Mouse (Mus musculus) stomach, postnatal 0 days (tissue): ENCODE results near the gene Apbb2. TPM values are rescaled to one million over a fixed set of nuclear protein-coding genes. Genes with fewer than 3 reads are reported as not detected.
A peak's percentile ranks its signal among the peaks of the same experiment; 100 is the strongest.

Source experiments
- ATAC-seq: fragments of 200-750 bp; cut with Nextera tagmentation; 2 replicates; pipeline ENCODE4 v1.8.0; 2017; ENCODE audit not compliant: low FRiP score, low TSS enrichment
- DNase-seq: peaks from one replicate; pipeline ENCODE4 v3.0.0-alpha.2; 2016; ENCODE audit warnings: low spot score
- H3K27ac ChIP-seq: fragments of 300-500 bp; sonication (generic); replicated peaks from 2 replicates; pipeline ENCODE4 v1.5.1; 2014; ENCODE audit warnings: mild to moderate bottlenecking, control low read depth
- H3K27me3 ChIP-seq: fragments of 300-500 bp; sonication (generic); 2 replicates; pipeline ENCODE4 v1.6.1; 2014; ENCODE audit warnings: low read length; ENCODE audit not compliant: control insufficient read depth, insufficient read depth
- H3K36me3 ChIP-seq: fragments of 300-500 bp; sonication (generic); 2 replicates; pipeline ENCODE4 v1.6.1; 2014; ENCODE audit warnings: low read length, mixed read lengths; ENCODE audit not compliant: control insufficient read depth, insufficient read depth
- H3K4me1 ChIP-seq: fragments of 300-500 bp; sonication (generic); replicated peaks from 2 replicates; pipeline ENCODE4 v1.6.1; 2014; ENCODE audit warnings: antibody characterized with exemption; ENCODE audit not compliant: control insufficient read depth, insufficient read depth
- H3K4me2 ChIP-seq: fragments of 300-500 bp; sonication (generic); replicated peaks from 2 replicates; pipeline ENCODE4 v1.6.1; 2014; ENCODE audit warnings: low read depth, mild to moderate bottlenecking, control low read depth, moderate library complexity
- H3K4me3 ChIP-seq: fragments of 300-500 bp; sonication (generic); 2 replicates; pipeline ENCODE4 v1.5.1; 2014; ENCODE audit warnings: low read depth, low read length, control low read depth
- H3K9ac ChIP-seq: fragments of 300-500 bp; sonication (generic); 2 replicates; pipeline ENCODE4 v1.6.1; 2014; ENCODE audit warnings: mild to moderate bottlenecking, low read length, control low read depth, mixed read lengths
- H3K9me3 ChIP-seq: fragments of 300-500 bp; sonication (generic); 2 replicates; pipeline ENCODE4 v1.6.1; 2016; ENCODE audit warnings: low read length; ENCODE audit not compliant: control insufficient read depth
- CTCF ChIP-seq: IDR thresholded peaks from 2 replicates; pipeline ENCODE4 v1.5.1; 2016; ENCODE audit warnings: antibody characterized with exemption, low read depth, mild to moderate bottlenecking, moderate library complexity
- EP300 ChIP-seq: optimal IDR thresholded peaks from 2 replicates; pipeline ENCODE3; 2016; ENCODE audit warnings: antibody characterized with exemption
- WGBS: fragments of 180-500 bp; shearing (Covaris S2); extraction: QIAGEN DNeasy Blood & Tissue Kit; methylation state at CpG from one replicate; pipeline ENCODE4 v1.1.7; 2014; 5-methylcytosine and 5-hydroxymethylcytosine counted together
- polyA plus RNA-seq: library from polyadenylated mRNA; unstranded; fragments of >200 nt; fragmentation: Nextera tagmentation; extraction: Ambion mirVana; gene quantifications from 2 replicates; pipeline ENCODE4 v1.2.1, GENCODE M21; 2015

Apbb2 gene
- polyA plus RNA-seq, 1 experiment from 2014 or later: 18.3 TPM

- DNase-seq (no peak), ATAC-seq (no peak)
- H3K9me3 ChIP-seq: no peaks in the 10 kb centered on the region
- no peak overlapping the region for H3K4me3 ChIP-seq
- H3K27ac ChIP-seq: 0 out of 2 replicates have a peak overlapping the region, but pooled peaks have one; percentile 8
- no peaks in the 10 kb centered on the region for H3K4me1 ChIP-seq
- H3K27me3 ChIP-seq: no peaks in the 10 kb centered on the region
- no peak overlapping the region for H3K4me2 ChIP-seq
- TF ChIP-seq CTCF: no peak
- TF ChIP-seq EP300: no peak
- H3K9ac ChIP-seq: no peak overlapping the region
- H3K36me3 ChIP-seq: no peaks in the 10 kb centered on the region
- 35% methylated on average over 14 of the region's 14 CpGs for WGBS
Measured at GRCm38 (mm10) chr5:66497479-66498087, 121.0 kb downstream of the Apbb2 start.

- H3K4me3 ChIP-seq: no peak overlapping the region
- H3K9ac ChIP-seq: no peak overlapping the region
- ATAC-seq: no peak
- no peaks in the 10 kb centered on the region for H3K27me3 ChIP-seq
- DNase-seq: no peak
- no peaks in the 10 kb centered on the region for H3K9me3 ChIP-seq
- H3K36me3 ChIP-seq: no peaks in the 10 kb centered on the region
- 33% methylated on average over 4 of the region's 4 CpGs for WGBS
- TF ChIP-seq EP300 (no peak), CTCF (no peak)
- no peaks in the 10 kb centered on the region for H3K4me1 ChIP-seq
- no peak overlapping the region for H3K27ac ChIP-seq
- no peak overlapping the region for H3K4me2 ChIP-seq
Measured at GRCm38 (mm10) chr5:66496881-66497360, 121.7 kb downstream of the Apbb2 start.

GRCm38 (mm10) chr5:66494651-66495050 lies 123.9 kb downstream of the Apbb2 start:
- Histone ChIP-seq H3K27ac (no peak overlapping the region), H3K27me3 (no peaks in the 10 kb centered on the region), H3K4me3 (no peak overlapping the region), H3K9ac (no peak overlapping the region), H3K4me1 (no peaks in the 10 kb centered on the region), H3K9me3 (no peaks in the 10 kb centered on the region), H3K4me2 (no peak overlapping the region), H3K36me3 (no peaks in the 10 kb centered on the region)
- no peak for ATAC-seq
- TF ChIP-seq CTCF: no peak
- TF ChIP-seq EP300: no peak
- DNase-seq: no peak
- 32% methylated on average over 4 of the region's 4 CpGs for WGBS

- Histone ChIP-seq H3K4me3 (no peak overlapping the region), H3K4me2 (no peak overlapping the region), H3K36me3 (no peaks in the 10 kb centered on the region), H3K4me1 (no peaks in the 10 kb centered on the region), H3K27ac (no peak overlapping the region), H3K9ac (no peak overlapping the region), H3K27me3 (no peaks in the 10 kb centered on the region), H3K9me3 (no peaks in the 10 kb centered on the region)
- no peak for ATAC-seq
- 78% methylated on average over 4 of the region's 4 CpGs for WGBS
- DNase-seq: no peak
- TF ChIP-seq CTCF: no peak
- no peak for TF ChIP-seq EP300
Measured at GRCm38 (mm10) chr5:66492563-66492960, 126.0 kb downstream of the Apbb2 start.

- Histone ChIP-seq H3K9ac (no peak overlapping the region), H3K4me1 (no peaks in the 10 kb centered on the region), H3K27me3 (no peaks in the 10 kb centered on the region), H3K9me3 (no peaks in the 10 kb centered on the region), H3K4me3 (no peak overlapping the region), H3K27ac (no peak overlapping the region), H3K36me3 (no peaks in the 10 kb centered on the region), H3K4me2 (no peak overlapping the region)
- ATAC-seq: no peak
- 86% methylated on average over 14 of the region's 14 CpGs for WGBS
- no peak for DNase-seq
- TF ChIP-seq CTCF (no peak), EP300 (no peak)
Measured at GRCm38 (mm10) chr5:66491907-66492562, 126.5 kb downstream of the Apbb2 start.

GRCm38 (mm10) chr5:66486028-66486427 lies 132.6 kb downstream of the Apbb2 start:
- no peaks in the 10 kb centered on the region for H3K4me1 ChIP-seq
- TF ChIP-seq EP300: no peak
- TF ChIP-seq CTCF: no peak
- no peaks in the 10 kb centered on the region for H3K27me3 ChIP-seq
- DNase-seq (no peak), ATAC-seq (no peak)
- H3K9ac ChIP-seq: no peak overlapping the region
- 61% methylated on average over 7 of the region's 7 CpGs for WGBS
- H3K27ac ChIP-seq: no peak overlapping the region
- no peak overlapping the region for H3K4me2 ChIP-seq
- no peak overlapping the region for H3K4me3 ChIP-seq
- H3K36me3 ChIP-seq: no peaks in the 10 kb centered on the region
- H3K9me3 ChIP-seq: no peaks in the 10 kb centered on the region
